In genomic region chr19:57272824-57273613, GRCm38 (mm10) we compare ENCODE assay signal across 8 mouse cellular contexts. TPM values are rescaled to one million over a fixed set of nuclear protein-coding genes. Genes with fewer than 3 reads are reported as not detected.
DNase-seq lines count a peak whose midpoint lies in the region; ATAC-seq lines count a peak whose summit lies in the region.

No protein-coding gene starts in this region.

- ATAC-seq in kidney, embryonic 16.5 days (ENCODE audit: low FRiP score, low TSS enrichment): peak; percentile 58
- ATAC-seq in liver, embryonic 13.5 days (ENCODE audit: low read depth): peak; percentile 72

- H3K27me3 ChIP-seq in kidney, embryonic 16.5 days (ENCODE audit: insufficient read depth, low read length): no peaks in the 10 kb centered on the region
- H3K27me3 ChIP-seq in liver, embryonic 13.5 days: 0 out of 2 replicates have a peak, but pooled peaks cover 6% of the 10 kb centered on the region

- H3K4me1 ChIP-seq in kidney, embryonic 16.5 days (ENCODE audit: insufficient read depth, low read length): peaks cover 29% of the 10 kb centered on the region
- peaks cover 36% of the 10 kb centered on the region for H3K4me1 ChIP-seq in liver, embryonic 13.5 days (replicated peaks)

- no peak overlapping the region for H3K4me3 ChIP-seq in kidney, embryonic 16.5 days (ENCODE audit: low read length)
- H3K4me3 ChIP-seq in liver, embryonic 13.5 days (replicated peaks): no peak overlapping the region

- H3K27ac ChIP-seq in kidney, embryonic 16.5 days (ENCODE audit: low read length): peak overlapping the region; percentile 2; the same call in 1 of the 2 replicates
- H3K27ac ChIP-seq in liver, embryonic 13.5 days: peak overlapping the region; percentile 23; the same call in 1 of the 2 replicates

- no peak overlapping the region for H3K9ac ChIP-seq in kidney, embryonic 16.5 days (replicated peaks; ENCODE audit: low read length)
- no peak overlapping the region for H3K9ac ChIP-seq in liver, embryonic 13.5 days

- peak; percentile 85 for DNase-seq in urinary bladder, postnatal 14 days (ENCODE audit: low spot score)
- DNase-seq in urinary bladder, postnatal 10 days (ENCODE audit: low spot score): no peak
- peak; percentile 82 for DNase-seq in cerebellum, adult 9-11 months
- peak; percentile 99 for DNase-seq in heart, adult 11 months
- DNase-seq in liver, embryonic 13.5 days: peak; percentile 13
- DNase-seq in right cerebral cortex, adult 18-20 months: peak; percentile 83
- DNase-seq in c-Kit-positive CD71-positive TER-119-positive erythroid progenitor cells, embryonic 14.5 days (ENCODE audit: low spot score): no peak

- no peaks in the 10 kb centered on the region for H3K36me3 ChIP-seq in kidney, embryonic 16.5 days (ENCODE audit: insufficient read depth, low read length)
- no peaks in the 10 kb centered on the region for H3K36me3 ChIP-seq in liver, embryonic 13.5 days

- H3K9me3 ChIP-seq in kidney, embryonic 16.5 days (ENCODE audit: low read length): no peaks in the 10 kb centered on the region
- H3K9me3 ChIP-seq in liver, embryonic 13.5 days (replicated peaks): no peaks in the 10 kb centered on the region

- 51% methylated on average over 13 of the region's 13 CpGs for WGBS in kidney, embryonic 16.5 days
- 26% methylated on average over 13 of the region's 13 CpGs for WGBS in liver, embryonic 13.5 days (ENCODE audit: insufficient replicate concordance)

- H3K4me2 ChIP-seq in kidney, embryonic 16.5 days (replicated peaks; ENCODE audit: low read depth, low read length): no peak overlapping the region; the same call in 1 of the 2 replicates
- H3K4me2 ChIP-seq in liver, embryonic 13.5 days: peak overlapping the region; percentile 38

RNA-seq across cellular contexts. Expression of gene Ablim1, which starts 41.7 kb away (rescaled TPM):
- 39.3 and 43.2 TPM in 2 replicates for polyA plus RNA-seq in kidney, embryonic 16.5 days (2015; fragmentation: Nextera tagmentation; extraction: Ambion mirVana)
- polyA plus RNA-seq in liver, embryonic 13.5 days (2015; fragmentation: Nextera tagmentation; extraction: Ambion mirVana): 4.8 and 6.2 TPM in 2 replicates

Comparison
In these comparisons a context has a peak if more than half of its experiments do, and no peak if none do; other contexts are left out.
1. DNase-seq: peak in urinary bladder, postnatal 14 days (single experiment), cerebellum, adult 9-11 months (single experiment), heart, adult 11 months (single experiment), liver, embryonic 13.5 days (single experiment) and right cerebral cortex, adult 18-20 months (single experiment); none in urinary bladder, postnatal 10 days (single experiment) and c-Kit-positive CD71-positive TER-119-positive erythroid progenitor cells, embryonic 14.5 days (single experiment).